Mouse (Mus musculus): ENCODE data around the gene Ddn. TPM values are rescaled to one million over a fixed set of nuclear protein-coding genes. Genes with fewer than 3 reads are reported as not detected.

Ddn gene
- polyA plus RNA-seq, 1 experiment from 2014 or later = not detected

GRCm38 (mm10) chr15:98789661-98790535 lies 19.4 kb downstream of the Ddn start, which contains the start of gene Wnt1:
TSS of gene Wnt1 (plus strand) at chr15:98789857.
- no peak for ATAC-seq (replicated peaks; ENCODE audit: low FRiP score, low TSS enrichment, low read depth)
- H3K27ac ChIP-seq (ENCODE audit: low read depth) = no peak within 1 kb of the TSS
- H3K36me3 ChIP-seq (ENCODE audit: control insufficient read depth, insufficient read depth, low read length) = no peaks in the 10 kb centered on the region
- no peak within 1 kb of the TSS for H3K9ac ChIP-seq (ENCODE audit: low read length)
- H3K9me3 ChIP-seq (ENCODE audit: control insufficient read depth, low read length) = no peaks in the 10 kb centered on the region
- 3% methylated on average over 49 of the region's 51 CpGs for WGBS
- peak within 1 kb of the TSS; percentile 31 for H3K4me2 ChIP-seq (ENCODE audit: low read length)
- no peak for DNase-seq (ENCODE audit: low spot score)
- peaks cover 10% of the 10 kb centered on the region for H3K4me1 ChIP-seq (replicated peaks; ENCODE audit: control insufficient read depth, insufficient read depth, low read length)
- H3K27me3 ChIP-seq (replicated peaks; ENCODE audit: control insufficient read depth, insufficient read depth, low read length) = peaks cover 82% of the 10 kb centered on the region
- H3K4me3 ChIP-seq (ENCODE audit: low read depth, low read length) = peak within 1 kb of the TSS; percentile 18; the same call in 1 of the 2 replicates

GRCm38 (mm10) chr15:98788972-98789660 lies 20.2 kb downstream of the Ddn start:
- WGBS = 12% methylated on average over 24 of the region's 24 CpGs
- Histone ChIP-seq H3K27me3 (replicated peaks; ENCODE audit: control insufficient read depth, insufficient read depth, low read length) (peaks cover 74% of the 10 kb centered on the region), H3K9ac (ENCODE audit: low read length) (no peak overlapping the region), H3K4me3 (ENCODE audit: low read depth, low read length) (0 out of 2 replicates have a peak overlapping the region, but pooled peaks have one; percentile 8), H3K9me3 (ENCODE audit: control insufficient read depth, low read length) (no peaks in the 10 kb centered on the region), H3K4me2 (ENCODE audit: low read length) (no peak overlapping the region), H3K4me1 (replicated peaks; ENCODE audit: control insufficient read depth, insufficient read depth, low read length) (peaks cover 10% of the 10 kb centered on the region), H3K36me3 (ENCODE audit: control insufficient read depth, insufficient read depth, low read length) (no peaks in the 10 kb centered on the region), H3K27ac (ENCODE audit: low read depth) (no peak overlapping the region)
- ATAC-seq (replicated peaks; ENCODE audit: low FRiP score, low TSS enrichment, low read depth) (no peak), DNase-seq (ENCODE audit: low spot score) (no peak)

GRCm38 (mm10) chr15:98787930-98788329 lies 21.4 kb downstream of the Ddn start:
- no peak overlapping the region for H3K9ac ChIP-seq (ENCODE audit: low read length)

GRCm38 (mm10) chr15:98785744-98786143 lies 23.5 kb downstream of the Ddn start:
- H3K9me3 ChIP-seq (ENCODE audit: control insufficient read depth, low read length) = no peaks in the 10 kb centered on the region
- ATAC-seq (replicated peaks; ENCODE audit: low FRiP score, low TSS enrichment, low read depth) (no peak), DNase-seq (ENCODE audit: low spot score) (no peak)
- H3K4me3 ChIP-seq (ENCODE audit: low read depth, low read length) = no peak overlapping the region
- H3K27ac ChIP-seq (ENCODE audit: low read depth) = no peak overlapping the region
- no peak overlapping the region for H3K9ac ChIP-seq (ENCODE audit: low read length)
- H3K36me3 ChIP-seq (ENCODE audit: control insufficient read depth, insufficient read depth, low read length) = no peaks in the 10 kb centered on the region
- H3K27me3 ChIP-seq (replicated peaks; ENCODE audit: control insufficient read depth, insufficient read depth, low read length) = peaks cover 58% of the 10 kb centered on the region
- H3K4me1 ChIP-seq (replicated peaks; ENCODE audit: control insufficient read depth, insufficient read depth, low read length) = peaks cover 5% of the 10 kb centered on the region; the same call in 1 of the 2 replicates
- WGBS = 36% methylated on average over 7 of the region's 7 CpGs
- no peak overlapping the region for H3K4me2 ChIP-seq (ENCODE audit: low read length)

More at GRCm38 (mm10) chr15:98787930-98788329, 21.4 kb downstream of the Ddn start:
- no peak overlapping the region for H3K4me3 ChIP-seq (ENCODE audit: low read depth, low read length)
- H3K4me2 ChIP-seq (ENCODE audit: low read length) = no peak overlapping the region
- no peak for ATAC-seq (replicated peaks; ENCODE audit: low FRiP score, low TSS enrichment, low read depth)
- no peaks in the 10 kb centered on the region for H3K36me3 ChIP-seq (ENCODE audit: control insufficient read depth, insufficient read depth, low read length)
- H3K9me3 ChIP-seq (ENCODE audit: control insufficient read depth, low read length) = no peaks in the 10 kb centered on the region
- H3K27me3 ChIP-seq (replicated peaks; ENCODE audit: control insufficient read depth, insufficient read depth, low read length) = peaks cover 62% of the 10 kb centered on the region
- WGBS = 34% methylated on average over 4 of the region's 4 CpGs
- no peak overlapping the region for H3K27ac ChIP-seq (ENCODE audit: low read depth)
- peaks cover 10% of the 10 kb centered on the region for H3K4me1 ChIP-seq (replicated peaks; ENCODE audit: control insufficient read depth, insufficient read depth, low read length)
- no peak for DNase-seq (ENCODE audit: low spot score)

- H3K4me1 ChIP-seq (replicated peaks; ENCODE audit: control insufficient read depth, insufficient read depth, low read length) = peaks cover 3% of the 10 kb centered on the region; the same call in 1 of the 2 replicates
- no peak overlapping the region for H3K9ac ChIP-seq (ENCODE audit: low read length)
- no peak overlapping the region for H3K4me3 ChIP-seq (ENCODE audit: low read depth, low read length)
- H3K4me2 ChIP-seq (ENCODE audit: low read length) = no peak overlapping the region
- ATAC-seq (replicated peaks; ENCODE audit: low FRiP score, low TSS enrichment, low read depth) (no peak), DNase-seq (ENCODE audit: low spot score) (no peak)
- H3K27me3 ChIP-seq (replicated peaks; ENCODE audit: control insufficient read depth, insufficient read depth, low read length) = peaks cover 68% of the 10 kb centered on the region
- no peaks in the 10 kb centered on the region for H3K36me3 ChIP-seq (ENCODE audit: control insufficient read depth, insufficient read depth, low read length)
- no peak overlapping the region for H3K27ac ChIP-seq (ENCODE audit: low read depth)
- H3K9me3 ChIP-seq (ENCODE audit: control insufficient read depth, low read length) = no peaks in the 10 kb centered on the region
- WGBS = 25% methylated on average over 6 of the region's 6 CpGs
These were observed 28.1 kb downstream of the Ddn start for GRCm38 (mm10) chr15:98781166-98781565.

- Histone ChIP-seq H3K4me1 (replicated peaks; ENCODE audit: control insufficient read depth, insufficient read depth, low read length) (peaks cover 3% of the 10 kb centered on the region; the same call in 1 of the 2 replicates), H3K9ac (ENCODE audit: low read length) (no peak overlapping the region), H3K4me3 (ENCODE audit: low read depth, low read length) (no peak overlapping the region), H3K9me3 (ENCODE audit: control insufficient read depth, low read length) (no peaks in the 10 kb centered on the region), H3K27me3 (replicated peaks; ENCODE audit: control insufficient read depth, insufficient read depth, low read length) (peaks cover 73% of the 10 kb centered on the region), H3K4me2 (ENCODE audit: low read length) (no peak overlapping the region), H3K27ac (ENCODE audit: low read depth) (no peak overlapping the region), H3K36me3 (ENCODE audit: control insufficient read depth, insufficient read depth, low read length) (no peaks in the 10 kb centered on the region)
- ATAC-seq (replicated peaks; ENCODE audit: low FRiP score, low TSS enrichment, low read depth) (no peak), DNase-seq (ENCODE audit: low spot score) (no peak)
- WGBS = 6% methylated on average over 13 of the region's 13 CpGs
These were observed 28.7 kb downstream of the Ddn start for GRCm38 (mm10) chr15:98780573-98780972.

- Histone ChIP-seq H3K4me1 (replicated peaks; ENCODE audit: control insufficient read depth, insufficient read depth, low read length) (peaks cover 3% of the 10 kb centered on the region; the same call in 1 of the 2 replicates), H3K36me3 (ENCODE audit: control insufficient read depth, insufficient read depth, low read length) (no peaks in the 10 kb centered on the region), H3K4me3 (ENCODE audit: low read depth, low read length) (no peak overlapping the region), H3K27ac (ENCODE audit: low read depth) (no peak overlapping the region), H3K4me2 (ENCODE audit: low read length) (no peak overlapping the region), H3K27me3 (replicated peaks; ENCODE audit: control insufficient read depth, insufficient read depth, low read length) (peaks cover 75% of the 10 kb centered on the region), H3K9me3 (ENCODE audit: control insufficient read depth, low read length) (no peaks in the 10 kb centered on the region), H3K9ac (ENCODE audit: low read length) (no peak overlapping the region)
- DNase-seq (ENCODE audit: low spot score) (no peak), ATAC-seq (replicated peaks; ENCODE audit: low FRiP score, low TSS enrichment, low read depth) (no peak)
- WGBS = 2% methylated on average over 8 of the region's 8 CpGs
These were observed 29.2 kb downstream of the Ddn start for GRCm38 (mm10) chr15:98780075-98780474.

GRCm38 (mm10) chr15:98778806-98779205 lies 30.5 kb downstream of the Ddn start:
- Histone ChIP-seq H3K4me2 (ENCODE audit: low read length) (no peak overlapping the region), H3K27me3 (replicated peaks; ENCODE audit: control insufficient read depth, insufficient read depth, low read length) (peaks cover 87% of the 10 kb centered on the region), H3K9ac (ENCODE audit: low read length) (no peak overlapping the region), H3K4me1 (replicated peaks; ENCODE audit: control insufficient read depth, insufficient read depth, low read length) (peaks cover 3% of the 10 kb centered on the region; the same call in 1 of the 2 replicates), H3K4me3 (ENCODE audit: low read depth, low read length) (no peak overlapping the region), H3K27ac (ENCODE audit: low read depth) (no peak overlapping the region), H3K9me3 (ENCODE audit: control insufficient read depth, low read length) (no peaks in the 10 kb centered on the region), H3K36me3 (ENCODE audit: control insufficient read depth, insufficient read depth, low read length) (no peaks in the 10 kb centered on the region)
- DNase-seq (ENCODE audit: low spot score) = no peak
- WGBS = 3% methylated on average over 8 of the region's 11 CpGs
- no peak for ATAC-seq (replicated peaks; ENCODE audit: low FRiP score, low TSS enrichment, low read depth)
